Mouse (Mus musculus): Measurements from ENCODE around the gene Cox8b.

Cox8b gene

DNA sequence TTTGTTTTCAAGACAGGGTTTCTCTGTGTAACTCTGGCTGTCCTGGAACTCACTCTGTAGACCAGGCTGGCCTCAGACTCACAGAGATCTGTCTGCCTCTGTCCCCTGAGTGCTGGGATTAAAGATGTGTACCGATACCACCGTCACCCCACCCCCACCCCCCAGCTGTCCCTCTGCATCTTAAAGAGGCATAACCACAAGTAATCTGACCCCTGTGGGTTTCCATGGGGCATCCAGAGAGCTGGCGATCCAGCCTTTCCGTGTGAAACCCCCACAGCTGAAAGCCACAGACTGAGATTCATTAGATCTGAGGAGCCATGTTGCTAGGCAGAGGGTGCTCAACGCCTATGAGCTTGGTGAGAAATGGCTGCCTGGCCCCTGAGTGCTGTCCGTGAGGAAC lies 40.2 kb downstream of the Cox8b start:
- no peak for DNase-seq

DNA sequence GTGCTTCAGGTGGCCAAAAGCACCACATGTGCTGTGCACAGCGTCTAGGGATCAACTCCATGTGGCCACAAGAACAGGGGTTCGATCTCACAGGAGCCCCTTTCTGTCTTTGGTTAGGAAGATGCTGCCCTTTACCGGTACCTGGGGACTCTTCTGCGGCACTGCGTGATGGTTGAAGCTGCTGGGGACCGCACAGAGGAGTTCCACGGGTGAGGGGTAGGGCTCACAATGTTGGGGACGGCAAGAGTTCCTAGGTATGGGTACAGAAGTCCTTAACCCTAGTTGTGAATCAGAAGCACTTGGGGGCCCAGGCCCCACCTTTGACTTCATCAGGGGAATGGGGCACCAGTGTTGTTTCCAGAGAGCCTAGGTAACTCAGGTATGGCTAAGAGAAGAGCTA lies 41.5 kb downstream of the Cox8b start:
- no peak for DNase-seq

DNA sequence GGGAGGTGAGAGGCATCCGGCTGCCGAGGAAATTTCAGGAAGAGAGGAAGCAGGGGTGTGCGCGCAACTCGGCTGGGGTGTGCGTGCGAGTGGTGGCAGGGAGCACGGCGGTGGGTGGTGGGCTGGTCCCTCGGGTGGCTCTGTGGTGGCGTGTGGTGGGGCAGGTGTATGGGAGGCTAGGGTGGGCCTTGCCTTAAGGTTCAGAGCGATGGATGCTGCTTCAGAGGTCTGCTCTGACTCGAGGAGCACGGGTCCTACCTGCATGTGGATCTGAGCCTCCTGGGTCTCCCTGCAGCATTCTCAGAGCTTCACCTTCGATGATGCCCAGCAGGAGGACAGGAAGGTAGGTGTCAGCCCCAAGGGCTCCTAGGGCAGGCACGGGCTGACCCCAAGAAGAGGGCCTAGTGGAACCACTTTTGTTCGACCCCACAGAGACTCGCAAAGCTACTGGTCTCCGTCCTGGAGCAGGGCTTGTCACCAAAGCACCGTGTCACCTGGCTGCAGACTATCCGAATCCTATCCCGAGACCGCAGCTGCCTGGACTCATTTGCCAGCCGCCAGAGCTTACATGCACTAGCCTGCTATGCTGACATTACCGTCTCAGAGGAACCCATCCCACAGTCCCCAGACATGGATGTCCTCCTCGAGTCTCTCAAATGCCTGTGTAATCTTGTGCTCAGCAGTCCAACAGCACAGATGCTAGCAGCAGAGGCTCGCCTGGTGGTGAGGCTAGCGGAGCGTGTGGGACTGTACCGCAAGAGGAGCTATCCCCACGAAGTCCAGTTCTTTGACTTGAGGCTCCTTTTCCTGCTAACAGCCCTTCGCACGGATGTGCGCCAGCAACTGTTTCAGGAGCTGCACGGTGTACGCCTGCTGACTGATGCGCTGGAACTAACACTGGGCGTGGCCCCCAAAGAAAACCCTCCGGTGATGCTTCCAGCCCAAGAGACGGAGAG lies 42.4 kb downstream of the Cox8b start, which contains the start of gene Bet1l:
Gene Bet1l, minus strand, starts transcription at position 28 of the 956 bp plus-strand sequence.
- no peak for DNase-seq

DNA sequence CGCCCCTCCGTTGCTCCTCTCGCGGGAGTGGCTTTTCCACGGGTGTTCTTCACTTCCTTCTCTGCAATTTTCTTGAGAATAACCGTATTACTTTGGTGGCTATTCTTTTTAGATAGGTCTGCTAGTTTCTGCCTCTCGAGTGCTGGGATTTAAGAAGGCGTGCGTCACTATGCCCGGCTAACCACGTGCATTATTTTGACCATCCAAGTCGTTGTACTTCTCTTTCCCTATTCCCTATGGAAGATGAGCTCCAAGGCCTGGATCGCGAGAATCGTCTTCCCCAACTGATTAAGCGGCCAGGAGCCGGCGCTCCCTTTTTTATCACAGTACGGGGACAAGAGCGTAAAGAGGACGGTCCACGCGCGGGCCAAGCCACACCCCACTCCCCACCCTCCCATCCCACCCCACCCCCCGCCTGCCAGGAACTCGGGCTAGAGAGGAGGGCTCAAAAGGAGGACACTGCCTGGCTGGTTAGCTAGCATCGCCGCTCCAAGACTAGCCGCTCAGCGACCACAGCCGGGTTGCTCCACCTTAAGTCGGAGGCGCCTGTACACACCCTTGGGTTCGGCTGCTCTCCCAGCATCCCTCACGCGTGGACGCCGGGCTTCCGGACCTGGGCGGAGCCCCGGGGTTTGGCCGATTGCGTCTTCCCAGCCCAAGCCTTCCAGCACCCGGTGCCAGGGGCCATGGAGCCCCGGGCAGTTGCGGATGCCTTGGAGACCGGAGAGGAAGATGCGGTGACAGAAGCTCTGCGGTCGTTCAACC lies 43.3 kb downstream of the Cox8b start, which contains the start of gene Ric8a:
Gene Ric8a, plus strand, starts transcription at position 173 of the 765 bp plus-strand sequence.
- peak; percentile 92 for DNase-seq

DNA sequence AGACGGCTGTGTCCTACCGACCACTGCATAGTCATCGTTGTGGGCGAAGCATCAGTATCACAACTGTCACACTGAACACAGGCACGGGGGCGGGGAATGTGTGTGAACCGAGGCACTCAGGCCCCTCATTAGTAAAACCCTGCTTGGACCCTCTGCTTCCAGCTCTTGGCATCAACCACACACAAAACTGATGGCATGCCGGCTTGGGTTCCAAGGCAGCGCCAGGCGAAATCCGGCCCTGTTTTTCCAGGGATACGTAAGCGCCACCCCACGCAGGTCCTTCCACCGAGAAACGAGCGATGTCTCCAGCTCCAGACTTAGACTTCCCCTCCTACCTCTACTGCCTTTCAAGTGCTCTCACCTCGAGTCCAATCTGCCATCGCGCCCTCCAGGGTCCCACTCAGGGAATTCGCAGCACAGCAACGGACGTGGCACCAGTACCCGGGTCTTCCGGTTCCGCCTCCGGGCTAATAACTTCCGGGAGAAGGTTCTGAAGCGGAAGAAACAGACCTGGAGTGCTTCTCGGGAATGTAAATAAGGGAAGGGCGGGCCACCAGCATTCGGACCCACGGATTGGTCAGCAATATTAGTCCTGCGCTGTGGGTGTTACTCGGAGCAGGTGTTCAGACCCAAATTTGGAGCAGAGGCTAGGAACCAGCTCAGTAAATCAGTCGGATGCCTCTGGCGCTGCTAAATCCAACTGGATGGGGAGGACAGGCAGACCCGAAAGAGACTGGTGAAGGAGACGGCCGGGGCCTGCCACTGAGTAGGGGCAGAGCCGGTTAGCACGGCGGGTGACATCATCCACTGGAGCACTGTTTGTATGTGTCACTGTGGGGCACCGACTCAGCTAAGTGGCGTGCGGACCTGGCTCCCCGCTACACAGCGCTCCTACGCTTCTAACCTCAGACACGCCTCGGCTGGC lies 44.1 kb downstream of the Cox8b start, which contains the start of gene Gm45785:
Gene Gm45785, minus strand, starts transcription at position 472 of the 925 bp plus-strand sequence.
- DNase-seq: peak; percentile 88

DNA sequence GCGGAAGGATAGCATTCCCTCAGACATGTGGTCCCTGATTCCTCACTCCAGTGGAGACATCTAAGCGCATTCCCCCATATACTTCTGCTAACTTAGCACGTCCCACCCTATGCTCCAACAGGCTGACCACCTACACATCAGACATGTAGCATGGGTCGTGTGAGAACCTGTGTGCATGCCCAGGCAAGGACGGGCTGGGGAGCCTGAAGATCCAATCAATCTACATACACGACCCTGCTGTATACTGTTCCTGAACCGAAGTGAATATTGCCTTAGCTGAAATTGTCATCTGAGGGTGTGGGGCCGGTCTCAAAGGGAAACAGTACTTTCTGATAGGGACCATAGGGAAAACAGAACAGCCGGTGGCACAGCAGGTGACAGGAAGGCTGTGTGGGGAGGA lies 45.1 kb downstream of the Cox8b start:
- no peak for DNase-seq

DNA sequence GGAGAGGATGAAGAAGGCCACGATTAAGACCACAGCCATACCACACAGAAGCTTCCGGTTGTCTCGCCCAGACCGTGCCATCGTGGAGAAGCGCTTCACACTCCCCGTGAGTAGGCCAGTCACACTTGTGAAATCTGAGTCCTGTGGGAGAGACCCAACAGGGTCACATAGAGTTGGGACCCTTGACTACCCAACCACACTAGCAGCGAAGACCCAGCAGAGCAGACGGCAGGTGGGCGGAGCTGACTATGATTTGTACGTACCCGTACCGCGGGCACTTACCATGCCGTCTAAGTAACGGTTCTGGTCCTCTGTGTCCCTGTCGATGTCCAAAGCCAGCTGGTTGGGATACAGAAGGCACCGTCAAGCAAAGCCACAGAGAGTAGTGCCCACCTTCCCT lies 45.8 kb downstream of the Cox8b start:
- no peak for DNase-seq

DNA sequence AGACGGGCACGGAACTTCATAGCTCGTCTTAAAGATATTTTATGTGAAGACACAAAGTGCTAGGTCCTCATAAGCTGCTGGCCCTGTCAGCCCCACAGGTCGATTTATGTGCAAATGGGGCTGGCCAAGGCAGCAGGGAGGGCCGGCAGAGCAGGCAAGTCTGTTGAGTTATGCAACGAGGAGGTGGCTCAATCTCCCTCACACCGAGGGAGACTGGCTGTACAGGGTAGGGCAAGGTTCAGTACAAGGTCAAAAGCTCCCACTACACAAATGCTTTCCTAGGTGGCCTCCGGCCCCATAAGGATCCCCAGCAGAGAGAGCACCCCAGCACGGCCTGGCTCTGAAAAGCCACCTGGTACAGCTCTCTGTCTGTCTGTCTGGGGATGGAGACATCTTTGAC lies 46.9 kb downstream of the Cox8b start:
- DNase-seq: peak; percentile 48

DNA sequence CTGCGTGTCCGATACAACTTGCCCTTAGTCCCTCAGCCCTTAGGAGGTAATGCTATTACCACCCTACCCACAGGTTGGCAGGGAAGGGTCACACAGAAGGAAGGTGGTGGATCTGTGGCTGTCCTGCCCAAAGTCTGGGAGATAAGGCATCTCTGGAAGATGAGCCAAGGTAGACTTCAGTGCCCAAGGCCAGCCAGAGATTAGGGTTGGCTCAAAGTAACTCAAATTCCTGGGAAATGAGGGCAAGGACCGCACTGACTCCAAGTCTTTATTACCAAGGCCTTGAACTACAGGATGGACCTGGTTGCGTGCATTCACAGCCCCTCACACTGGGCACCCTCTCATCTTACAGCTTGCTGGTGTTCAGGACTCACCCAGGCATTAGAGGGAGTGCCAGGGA lies 48.3 kb downstream of the Cox8b start:
- no peak for DNase-seq

All from kidney, adult 18-20 months (tissue).